Mouse (Mus musculus): Measurements from ENCODE around the gene C1qtnf1. TPM values are rescaled to one million over a fixed set of nuclear protein-coding genes. Genes with fewer than 3 reads are reported as not detected.

C1qtnf1 gene
- polyA plus RNA-seq, 1 experiment from 2014 or later, result 1.6 TPM

DNA sequence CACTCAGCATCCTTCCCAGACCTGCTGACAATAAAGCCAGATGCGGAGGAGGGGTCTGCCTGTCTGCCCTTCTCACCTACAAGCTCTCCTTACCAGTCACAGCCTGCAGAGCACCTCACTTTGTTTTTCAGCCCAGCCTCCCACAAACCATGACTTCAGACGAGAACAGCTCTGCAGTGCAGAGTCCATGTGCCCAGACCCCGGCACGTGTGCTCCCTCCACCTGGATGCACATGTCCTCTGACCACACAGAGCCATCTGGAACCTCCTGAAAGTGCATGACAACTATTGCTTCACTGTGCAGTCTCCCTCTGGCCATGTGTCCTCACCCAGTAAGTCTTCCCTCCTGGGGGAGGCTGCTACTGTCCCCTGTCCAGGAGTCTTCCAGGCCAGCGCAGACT lies 13.7 kb upstream of the C1qtnf1 start:
- Histone ChIP-seq H3K27ac (no peak overlapping the region), H3K36me3 (ENCODE audit: poor library complexity, severe bottlenecking) (peaks cover 45% of the 10 kb centered on the region), H3K27me3 (no peaks in the 10 kb centered on the region), H3K9me3 (replicated peaks) (no peaks in the 10 kb centered on the region), H3K4me3 (no peak overlapping the region), H3K4me1 (peaks cover 44% of the 10 kb centered on the region), H3K9ac (no peak overlapping the region), H3K4me2 (no peak overlapping the region)
- 92% methylated on average over 5 of the region's 5 CpGs for WGBS
- no peak for ATAC-seq

DNA sequence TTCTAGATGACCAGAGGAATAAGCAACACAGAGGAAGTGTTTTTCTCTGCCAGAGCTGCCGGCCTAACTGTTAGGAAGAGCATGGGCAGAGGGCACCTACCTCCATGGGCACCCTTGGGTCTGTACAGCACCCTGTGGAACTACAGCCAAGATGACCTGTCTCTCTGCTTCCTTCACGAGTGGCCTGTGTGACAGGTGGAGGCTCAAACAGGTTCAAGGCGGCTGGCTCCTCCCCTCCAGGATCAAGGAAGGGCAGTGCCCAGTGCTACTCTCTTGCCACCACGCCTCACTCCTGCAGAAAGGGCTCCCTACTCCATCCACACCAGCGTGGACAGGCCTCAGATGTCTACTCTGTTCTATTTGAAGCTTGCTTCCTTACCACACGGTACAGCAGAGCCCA lies 12.4 kb upstream of the C1qtnf1 start:
- WGBS, result 89% methylated on average over 6 of the region's 6 CpGs
- Histone ChIP-seq H3K27ac (no peak overlapping the region), H3K9ac (no peak overlapping the region), H3K27me3 (no peaks in the 10 kb centered on the region), H3K4me3 (no peak overlapping the region), H3K4me2 (no peak overlapping the region), H3K36me3 (ENCODE audit: poor library complexity, severe bottlenecking) (peaks cover 31% of the 10 kb centered on the region), H3K9me3 (replicated peaks) (no peaks in the 10 kb centered on the region), H3K4me1 (peaks cover 50% of the 10 kb centered on the region)
- no peak for ATAC-seq

DNA sequence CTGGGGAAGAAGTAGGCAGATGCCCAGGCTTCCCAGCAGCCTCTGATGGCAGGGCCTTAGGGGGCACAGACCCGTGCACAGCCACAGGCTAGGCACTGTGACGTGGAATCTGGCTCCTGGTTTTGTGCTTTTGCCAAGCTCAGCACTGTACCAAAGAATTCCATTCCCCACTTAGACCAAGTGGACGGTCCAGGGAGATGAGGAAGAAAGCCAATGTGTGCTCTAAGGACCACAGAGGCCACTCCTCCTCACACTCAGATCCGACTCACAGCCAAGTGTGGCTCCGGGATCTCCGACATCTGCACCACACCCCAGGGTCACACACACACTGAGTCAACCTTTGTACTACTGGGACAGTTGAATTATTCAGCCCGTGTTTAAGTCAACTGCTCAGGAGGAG lies 12.0 kb upstream of the C1qtnf1 start:
- H3K9me3 ChIP-seq (replicated peaks), result no peaks in the 10 kb centered on the region
- H3K4me1 ChIP-seq, result peaks cover 50% of the 10 kb centered on the region
- no peak overlapping the region for H3K4me3 ChIP-seq
- no peak overlapping the region for H3K27ac ChIP-seq
- ATAC-seq, result no peak
- no peaks in the 10 kb centered on the region for H3K27me3 ChIP-seq
- 0 out of 2 replicates have a peak overlapping the region, but pooled peaks have one; percentile 18 for H3K9ac ChIP-seq
- H3K4me2 ChIP-seq, result no peak overlapping the region
- whole genome bisulfite sequencing, result 84% methylated on average over 7 of the region's 7 CpGs
- peaks cover 27% of the 10 kb centered on the region for H3K36me3 ChIP-seq (ENCODE audit: poor library complexity, severe bottlenecking)

DNA sequence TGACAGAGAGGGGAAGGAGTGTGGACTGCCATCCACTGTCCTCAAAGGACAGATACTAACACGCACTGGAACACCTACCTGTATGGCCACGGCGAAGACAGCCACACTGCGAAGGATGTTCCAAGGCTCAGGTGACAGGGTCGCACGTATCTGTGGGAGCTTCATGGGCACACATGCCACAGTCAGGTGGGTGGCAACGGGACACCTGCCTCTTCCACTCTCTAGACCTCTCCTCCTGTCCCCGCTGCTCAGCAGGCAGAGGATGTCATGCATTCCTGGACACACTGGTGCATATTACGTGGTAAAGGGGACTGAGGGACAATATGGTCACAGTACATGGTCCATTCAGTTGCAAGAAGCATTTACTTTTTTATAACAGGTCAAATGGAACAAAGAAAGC lies 10.5 kb upstream of the C1qtnf1 start:
- Histone ChIP-seq H3K9ac (peak overlapping the region; percentile 91), H3K27ac (no peak overlapping the region), H3K9me3 (replicated peaks) (no peaks in the 10 kb centered on the region), H3K4me1 (peaks cover 47% of the 10 kb centered on the region), H3K4me2 (peak overlapping the region; percentile 93), H3K4me3 (0 out of 2 replicates have a peak overlapping the region, but pooled peaks have one; percentile 78), H3K27me3 (no peaks in the 10 kb centered on the region), H3K36me3 (ENCODE audit: poor library complexity, severe bottlenecking) (peaks cover 22% of the 10 kb centered on the region)
- no peak for ATAC-seq
- 97% methylated on average over 9 of the region's 9 CpGs for WGBS

DNA sequence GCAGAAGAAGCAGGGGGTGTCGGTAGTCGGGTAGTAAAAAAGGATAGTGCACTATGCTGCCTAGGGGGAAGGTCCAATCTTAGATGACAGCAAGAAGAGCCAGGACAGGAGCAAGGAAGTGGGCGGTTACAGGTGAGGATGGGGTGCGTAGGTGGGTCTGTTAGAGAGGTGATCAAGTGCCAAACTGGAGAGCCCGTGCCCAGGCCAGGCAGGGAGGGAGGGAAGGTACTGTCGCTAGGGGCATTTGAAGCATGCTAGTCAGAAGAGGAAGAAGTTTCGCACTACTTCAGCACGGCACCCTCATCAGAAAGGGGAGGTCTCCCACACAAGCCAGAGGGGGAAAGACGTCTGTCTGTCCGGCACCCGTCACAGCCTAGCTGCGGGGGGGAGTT lies 9.6 kb upstream of the C1qtnf1 start:
- Histone ChIP-seq H3K4me2 (peak overlapping the region; percentile 93), H3K27me3 (no peaks in the 10 kb centered on the region), H3K4me1 (peaks cover 46% of the 10 kb centered on the region), H3K9me3 (replicated peaks) (no peaks in the 10 kb centered on the region), H3K27ac (no peak overlapping the region; the same call in 1 of the 2 replicates), H3K36me3 (ENCODE audit: poor library complexity, severe bottlenecking) (peaks cover 22% of the 10 kb centered on the region), H3K9ac (peak overlapping the region; percentile 91), H3K4me3 (peak overlapping the region; percentile 78)
- ATAC-seq, result peak; percentile 36; the same call in 1 of the 2 replicates
- 3% methylated on average over 12 of the region's 12 CpGs for WGBS

DNA sequence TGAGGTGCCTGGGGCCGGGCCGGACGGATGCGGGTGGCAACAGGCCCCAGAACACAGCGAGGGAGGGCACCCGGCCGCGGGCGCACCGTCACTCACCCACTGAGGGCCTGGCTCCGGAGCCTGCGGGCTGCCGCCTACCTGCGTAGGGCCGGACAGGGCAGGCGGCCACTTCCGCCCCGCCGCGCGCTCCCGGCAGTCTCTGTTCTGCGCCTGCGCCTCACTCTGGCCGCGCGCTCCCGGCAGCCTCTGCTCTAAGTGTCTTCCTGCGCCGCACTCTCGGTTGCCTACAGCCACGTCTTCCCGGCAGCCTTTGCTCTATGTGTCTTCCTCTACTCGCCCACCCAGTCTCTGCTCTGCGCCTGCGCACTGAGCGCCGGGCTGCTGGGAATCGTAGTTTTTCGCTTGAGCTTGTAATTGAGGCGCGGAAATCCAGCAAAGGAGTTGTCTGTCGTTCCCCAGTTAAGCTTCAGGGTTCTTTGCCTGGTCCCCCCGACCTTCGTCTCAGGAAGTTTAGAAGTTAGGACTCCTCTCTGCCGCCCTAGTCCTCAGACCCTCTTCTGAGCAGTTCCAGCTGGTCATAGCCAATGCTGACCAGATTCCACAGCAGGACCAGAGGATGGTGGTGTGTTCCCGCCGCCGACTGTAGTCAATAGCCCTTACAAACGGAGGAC lies 9.0 kb upstream of the C1qtnf1 start, which contains the start of gene Cant1:
Cant1 (minus strand) TSS at position 253 of the 671 bp plus-strand sequence.
- Histone ChIP-seq H3K4me1 (peaks cover 46% of the 10 kb centered on the region), H3K9me3 (replicated peaks) (no peaks in the 10 kb centered on the region), H3K27me3 (no peaks in the 10 kb centered on the region), H3K4me3 (peak within 1 kb of the TSS; percentile 78), H3K4me2 (peak within 1 kb of the TSS; percentile 93), H3K27ac (peak within 1 kb of the TSS; percentile 51), H3K9ac (peak within 1 kb of the TSS; percentile 91), H3K36me3 (ENCODE audit: poor library complexity, severe bottlenecking) (peaks cover 22% of the 10 kb centered on the region)
- WGBS, result under 1% methylated on average over 47 of the region's 50 CpGs
- peak; percentile 94 for ATAC-seq

DNA sequence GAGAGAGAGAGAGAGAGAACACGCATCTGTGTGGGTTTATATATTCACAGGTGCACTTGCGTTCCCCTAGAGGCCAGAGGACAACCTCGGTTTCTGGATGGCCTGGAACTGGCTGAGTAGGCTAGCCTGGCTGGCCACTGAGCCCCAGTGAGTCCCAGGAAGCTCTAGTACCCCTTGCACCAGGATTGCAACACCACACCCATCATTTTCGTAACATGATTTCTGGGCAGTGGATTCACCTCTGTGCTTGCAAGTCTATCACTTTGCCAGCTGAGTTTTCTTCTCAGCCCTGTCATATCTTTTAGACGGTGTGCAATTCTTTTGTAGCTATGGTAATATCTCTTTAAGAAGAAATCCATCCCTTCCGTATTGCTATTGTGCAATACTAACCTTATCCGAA lies 7.7 kb upstream of the C1qtnf1 start:
- H3K36me3 ChIP-seq (ENCODE audit: poor library complexity, severe bottlenecking), result peaks cover 9% of the 10 kb centered on the region
- H3K4me3 ChIP-seq, result no peak overlapping the region
- ATAC-seq, result no peak
- no peak overlapping the region for H3K27ac ChIP-seq
- peaks cover 56% of the 10 kb centered on the region for H3K4me1 ChIP-seq
- H3K27me3 ChIP-seq, result no peaks in the 10 kb centered on the region
- H3K9me3 ChIP-seq (replicated peaks), result no peaks in the 10 kb centered on the region
- H3K4me2 ChIP-seq, result no peak overlapping the region
- 82% methylated on average over 7 of the region's 7 CpGs for WGBS
- H3K9ac ChIP-seq, result no peak overlapping the region

DNA sequence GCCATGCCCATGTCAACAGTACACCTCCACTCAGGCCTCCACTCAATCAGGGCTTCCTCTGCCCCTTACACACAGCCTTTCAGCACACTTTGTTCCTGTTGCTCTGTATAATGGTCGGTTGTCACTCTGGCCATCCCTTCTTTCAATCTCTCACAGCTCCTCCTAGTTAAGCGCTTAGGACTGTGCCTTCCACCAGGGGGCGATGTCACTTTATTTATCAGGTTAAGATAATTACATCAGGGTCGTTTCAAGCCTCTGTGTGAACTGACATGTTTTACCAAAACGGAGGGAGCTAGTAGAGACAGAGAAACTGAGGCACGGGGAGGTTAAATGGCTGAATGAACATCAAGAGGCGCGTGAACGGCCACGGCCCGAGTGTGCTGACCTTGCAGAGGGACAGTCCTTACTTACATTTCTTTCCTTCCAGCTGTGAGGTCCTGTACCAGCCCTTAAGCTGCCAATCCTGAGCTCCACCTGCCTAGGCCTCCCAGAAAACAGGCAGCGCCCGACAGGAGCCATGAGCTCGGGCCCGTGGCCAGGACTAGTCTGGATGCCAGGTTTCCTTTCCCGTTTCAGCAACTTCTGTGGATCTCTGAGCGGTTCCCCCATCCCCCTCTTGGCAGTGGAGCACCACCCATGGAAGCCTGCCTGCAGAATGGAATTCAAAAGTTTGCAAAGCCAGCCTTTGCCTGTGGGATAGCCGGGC lies 4.6 kb upstream of the C1qtnf1 start:
- ATAC-seq, result peak; percentile 22; the same call in 1 of the 2 replicates
- H3K4me1 ChIP-seq, result peaks cover 44% of the 10 kb centered on the region
- no peaks in the 10 kb centered on the region for H3K36me3 ChIP-seq (ENCODE audit: poor library complexity, severe bottlenecking)
- H3K27ac ChIP-seq, result peak overlapping the region; percentile 75
- no peaks in the 10 kb centered on the region for H3K9me3 ChIP-seq (replicated peaks)
- H3K4me3 ChIP-seq, result no peak overlapping the region
- H3K9ac ChIP-seq, result 0 out of 2 replicates have a peak overlapping the region, but pooled peaks have one; percentile 35
- WGBS, result 6% methylated on average over 18 of the region's 18 CpGs
- peak overlapping the region; percentile 48 for H3K4me2 ChIP-seq
- H3K27me3 ChIP-seq, result peaks cover 12% of the 10 kb centered on the region; the same call in 1 of the 2 replicates

DNA sequence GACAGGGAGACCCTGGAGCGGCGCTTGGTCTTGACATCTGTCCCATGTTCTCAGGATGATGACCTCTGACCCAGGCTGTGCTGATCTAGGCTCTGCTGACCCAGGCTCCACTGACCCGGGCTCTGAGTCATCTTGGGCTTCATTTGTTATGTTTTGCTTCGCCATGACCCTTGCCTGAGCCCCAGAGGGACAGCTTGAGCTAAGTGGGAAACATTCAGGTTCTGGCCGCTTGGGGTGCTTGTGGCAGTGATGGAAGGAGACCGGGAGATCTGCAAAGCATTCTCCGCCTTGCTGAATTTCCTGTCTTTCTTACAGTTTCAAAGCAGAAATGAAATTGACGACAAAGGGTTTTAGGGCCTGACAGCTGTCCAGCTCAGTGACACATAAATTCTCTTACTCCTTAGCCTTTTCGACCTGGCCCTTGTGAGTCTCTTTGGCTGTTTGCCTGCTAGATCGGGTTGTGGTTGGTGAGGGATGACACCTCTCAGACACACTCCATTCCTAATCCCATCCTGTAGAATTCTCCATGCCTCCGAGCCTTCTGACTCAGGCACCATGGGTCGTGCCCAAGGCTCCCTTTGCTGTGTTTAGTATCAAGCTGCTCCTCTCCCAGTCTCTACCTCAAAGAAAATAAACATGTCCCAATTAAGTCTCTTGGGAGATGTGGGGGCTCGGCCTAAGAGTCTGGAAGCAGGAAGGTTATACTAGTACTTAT lies 3.2 kb upstream of the C1qtnf1 start:
- Histone ChIP-seq H3K27ac (peak overlapping the region; percentile 75; the same call in 1 of the 2 replicates), H3K9ac (no peak overlapping the region), H3K27me3 (peaks cover 21% of the 10 kb centered on the region), H3K4me3 (no peak overlapping the region), H3K4me1 (peaks cover 42% of the 10 kb centered on the region), H3K36me3 (ENCODE audit: poor library complexity, severe bottlenecking) (no peaks in the 10 kb centered on the region), H3K9me3 (replicated peaks) (no peaks in the 10 kb centered on the region), H3K4me2 (no peak overlapping the region)
- WGBS, result 77% methylated on average over 13 of the region's 13 CpGs
- ATAC-seq, result no peak

DNA sequence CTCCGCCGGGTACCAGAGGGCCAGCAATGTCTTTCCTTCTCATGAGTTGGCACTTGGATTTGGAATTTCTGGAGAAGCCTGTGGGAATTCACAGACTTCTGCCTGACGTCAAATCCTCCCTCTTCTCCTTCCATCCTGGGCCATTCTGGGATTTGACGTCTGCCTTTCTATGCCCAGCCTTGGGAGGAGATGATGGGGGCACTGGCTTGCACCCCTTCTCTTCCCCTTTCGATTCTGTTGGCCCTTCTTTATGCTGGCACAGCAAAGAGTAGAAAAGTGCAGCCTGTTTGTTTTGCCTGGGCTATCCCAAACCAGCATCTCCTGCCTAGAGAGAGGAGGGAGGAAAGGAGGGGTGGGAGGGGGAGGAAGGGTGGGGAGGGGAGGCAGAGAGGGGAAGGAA lies 1.2 kb upstream of the C1qtnf1 start:
- no peak overlapping the region for H3K4me3 ChIP-seq
- WGBS, result 70% methylated on average over 5 of the region's 5 CpGs
- no peaks in the 10 kb centered on the region for H3K9me3 ChIP-seq (replicated peaks)
- H3K9ac ChIP-seq, result no peak overlapping the region
- H3K4me2 ChIP-seq, result no peak overlapping the region
- no peak for ATAC-seq
- no peaks in the 10 kb centered on the region for H3K36me3 ChIP-seq (ENCODE audit: poor library complexity, severe bottlenecking)
- H3K4me1 ChIP-seq, result peaks cover 41% of the 10 kb centered on the region
- H3K27me3 ChIP-seq, result peaks cover 21% of the 10 kb centered on the region
- H3K27ac ChIP-seq, result no peak overlapping the region

DNA sequence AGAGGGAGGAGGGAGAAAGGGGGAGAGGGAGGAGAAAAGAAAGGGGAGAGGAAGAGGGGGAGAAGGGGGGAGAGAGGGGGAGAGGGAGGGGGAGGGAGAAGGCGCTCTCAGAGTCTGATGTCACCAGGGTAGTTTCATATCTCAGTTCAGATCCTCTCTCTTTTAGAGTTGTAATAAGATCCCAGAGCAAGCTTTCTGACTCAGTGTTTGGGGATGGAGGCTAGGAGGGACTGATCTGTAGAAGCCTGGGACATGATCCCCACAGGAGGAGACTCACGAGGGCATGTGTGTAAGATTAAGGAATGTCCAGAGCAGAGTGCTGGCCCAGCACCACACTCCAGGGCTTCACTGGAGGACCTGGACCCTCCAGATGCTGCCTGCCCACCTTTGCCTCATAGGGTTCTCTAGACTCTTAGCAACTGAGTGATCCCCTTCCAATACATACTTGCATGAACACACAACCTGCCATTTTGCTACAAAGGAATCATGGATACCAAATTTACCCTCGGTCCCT lies 680 bp upstream of the C1qtnf1 start:
- peaks cover 43% of the 10 kb centered on the region for H3K4me1 ChIP-seq
- H3K9ac ChIP-seq, result no peak overlapping the region
- WGBS, result 56% methylated on average over 3 of the region's 3 CpGs
- H3K9me3 ChIP-seq (replicated peaks), result no peaks in the 10 kb centered on the region
- no peak overlapping the region for H3K27ac ChIP-seq
- no peak overlapping the region; the same call in 1 of the 2 replicates for H3K4me2 ChIP-seq
- no peak overlapping the region for H3K4me3 ChIP-seq
- ATAC-seq, result no peak
- H3K36me3 ChIP-seq (ENCODE audit: poor library complexity, severe bottlenecking), result no peaks in the 10 kb centered on the region
- peaks cover 21% of the 10 kb centered on the region for H3K27me3 ChIP-seq

DNA sequence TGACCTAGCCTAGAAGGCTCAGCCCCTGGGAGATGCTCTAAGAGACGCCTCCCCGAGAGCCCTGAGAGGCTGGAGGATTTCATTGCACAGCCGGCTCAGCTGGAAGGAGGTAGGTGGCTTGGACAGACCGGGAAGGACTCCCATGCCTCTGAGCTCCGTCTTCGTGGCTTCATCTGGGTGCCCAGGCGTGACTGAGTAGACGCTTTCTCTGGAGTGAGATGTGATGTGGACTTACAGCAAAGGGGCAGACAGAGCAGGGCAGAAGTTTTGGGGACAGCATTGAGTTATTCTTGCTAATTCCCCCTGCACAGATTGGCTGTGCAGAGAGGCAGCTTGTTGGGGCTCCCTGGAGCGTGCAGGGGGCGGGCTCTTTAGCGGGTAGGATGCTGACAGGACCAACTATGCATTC lies 461 bp downstream of the C1qtnf1 start:
- H3K27ac ChIP-seq, result no peak overlapping the region
- no peaks in the 10 kb centered on the region for H3K36me3 ChIP-seq (ENCODE audit: poor library complexity, severe bottlenecking)
- H3K9me3 ChIP-seq (replicated peaks), result no peaks in the 10 kb centered on the region
- H3K27me3 ChIP-seq, result peaks cover 21% of the 10 kb centered on the region
- 7% methylated on average over 11 of the region's 11 CpGs for WGBS
- H3K4me2 ChIP-seq, result peak overlapping the region; percentile 48
- peaks cover 43% of the 10 kb centered on the region for H3K4me1 ChIP-seq
- H3K9ac ChIP-seq, result peak overlapping the region; percentile 30; the same call in 1 of the 2 replicates
- ATAC-seq, result no peak
- H3K4me3 ChIP-seq, result peak overlapping the region; percentile 23
